Mouse (Mus musculus) midbrain, embryonic 15.5 days (tissue): ENCODE measurements around the gene Enpp3. TPM values are rescaled to one million over a fixed set of nuclear protein-coding genes. Genes with fewer than 3 reads are reported as not detected.
A peak's percentile ranks its signal among the peaks of the same experiment; 100 is the strongest.

Source experiments
- ATAC-seq: fragments of 200-750 bp; cut with Nextera tagmentation; replicated peaks from 2 replicates; pipeline ENCODE4 v1.8.0; 2017; ENCODE audit warnings: moderate TSS enrichment
- H3K27ac ChIP-seq: fragments of 300-500 bp; sonication (generic); 2 replicates; pipeline ENCODE4 v1.5.1; 2015; ENCODE audit warnings: mild to moderate bottlenecking, inconsistent platforms
- H3K27me3 ChIP-seq: fragments of 300-500 bp; sonication (generic); replicated peaks from 2 replicates; pipeline ENCODE4 v1.6.1; 2015; ENCODE audit warnings: inconsistent platforms
- H3K36me3 ChIP-seq: fragments of 300-500 bp; sonication (generic); replicated peaks from 2 replicates; pipeline ENCODE4 v1.6.1; 2015; ENCODE audit warnings: inconsistent platforms
- H3K4me1 ChIP-seq: fragments of 300-500 bp; sonication (generic); 2 replicates; pipeline ENCODE4 v1.6.1; 2015; ENCODE audit warnings: inconsistent platforms
- H3K4me2 ChIP-seq: fragments of 300-500 bp; sonication (generic); 2 replicates; pipeline ENCODE4 v1.6.1; 2015; ENCODE audit warnings: inconsistent platforms, mild to moderate bottlenecking, moderate library complexity
- H3K4me3 ChIP-seq: fragments of 300-500 bp; sonication (generic); 2 replicates; pipeline ENCODE4 v1.5.1; 2015; ENCODE audit warnings: mild to moderate bottlenecking, inconsistent platforms
- H3K9ac ChIP-seq: fragments of 300-500 bp; sonication (generic); 2 replicates; pipeline ENCODE4 v1.6.1; 2015; ENCODE audit warnings: mild to moderate bottlenecking, inconsistent platforms
- H3K9me3 ChIP-seq: fragments of 300-500 bp; sonication (generic); 2 replicates; pipeline ENCODE4 v1.6.1; 2016; ENCODE audit warnings: inconsistent platforms
- WGBS: fragments of 180-500 bp; shearing (Covaris S2); methylation state at CpG from one replicate; pipeline ENCODE4 v1.1.7; 2015; ENCODE audit warnings: mixed read lengths; 5-methylcytosine and 5-hydroxymethylcytosine counted together
- polyA plus RNA-seq: library from polyadenylated mRNA; unstranded; fragments of >200 nt; fragmentation: Nextera tagmentation; extraction: Ambion mirVana; gene quantifications from 2 replicates; pipeline ENCODE4 v1.2.1, GENCODE M21; 2015

The Enpp3 gene
- 3.7 and 4.5 TPM in 2 replicates for polyA plus RNA-seq

GRCm38 (mm10) chr10:24842676-24843075 lies at the start of gene Enpp3:
Gene Enpp3 (minus strand): TSS chr10:24842823.
- Histone ChIP-seq H3K27me3 (no peaks in the 10 kb centered on the region), H3K4me3 (no peak within 1 kb of the TSS), H3K4me1 (no peaks in the 10 kb centered on the region), H3K36me3 (no peaks in the 10 kb centered on the region), H3K9ac (no peak within 1 kb of the TSS), H3K4me2 (no peak within 1 kb of the TSS), H3K9me3 (no peaks in the 10 kb centered on the region), H3K27ac (no peak within 1 kb of the TSS)
- no peak for ATAC-seq
- 95% methylated on average over 1 of the region's 1 CpGs for WGBS

DNA sequence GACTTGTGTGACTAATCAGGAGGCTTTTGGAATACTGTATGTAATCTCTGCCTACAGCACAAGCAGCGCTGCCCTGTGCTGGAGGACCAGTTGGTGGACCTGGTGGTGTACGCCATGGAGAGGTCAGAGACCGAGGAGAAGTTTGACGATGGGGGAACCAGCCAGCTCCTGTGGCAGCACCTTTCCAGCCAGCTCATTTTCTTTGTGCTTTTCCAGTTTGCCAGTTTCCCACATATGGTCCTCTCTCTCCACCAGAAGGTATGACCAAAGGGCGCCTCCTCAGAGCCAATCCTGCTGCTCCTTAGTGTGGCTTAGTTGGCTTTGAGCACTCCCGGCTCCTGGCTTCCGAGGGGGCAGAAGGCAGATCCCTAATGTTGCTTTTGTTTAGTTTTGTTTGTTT lies 45.7 kb upstream of the Enpp3 start:
- Histone ChIP-seq H3K27me3 (no peaks in the 10 kb centered on the region), H3K36me3 (peaks cover 48% of the 10 kb centered on the region), H3K4me2 (no peak overlapping the region), H3K4me3 (no peak overlapping the region), H3K9ac (no peak overlapping the region), H3K27ac (no peak overlapping the region), H3K9me3 (no peaks in the 10 kb centered on the region), H3K4me1 (no peaks in the 10 kb centered on the region)
- no peak for ATAC-seq
- 96% methylated on average over 7 of the region's 7 CpGs for WGBS

GRCm38 (mm10) chr10:24886008-24886407 lies 43.4 kb upstream of the Enpp3 start:
- ATAC-seq: no peak
- no peaks in the 10 kb centered on the region for H3K9me3 ChIP-seq
- no peak overlapping the region for H3K9ac ChIP-seq
- H3K36me3 ChIP-seq: peaks cover 52% of the 10 kb centered on the region
- WGBS: 86% methylated on average over 9 of the region's 9 CpGs
- no peak overlapping the region for H3K4me3 ChIP-seq
- H3K27me3 ChIP-seq: no peaks in the 10 kb centered on the region
- H3K4me1 ChIP-seq: no peaks in the 10 kb centered on the region
- H3K27ac ChIP-seq: no peak overlapping the region
- no peak overlapping the region for H3K4me2 ChIP-seq

DNA sequence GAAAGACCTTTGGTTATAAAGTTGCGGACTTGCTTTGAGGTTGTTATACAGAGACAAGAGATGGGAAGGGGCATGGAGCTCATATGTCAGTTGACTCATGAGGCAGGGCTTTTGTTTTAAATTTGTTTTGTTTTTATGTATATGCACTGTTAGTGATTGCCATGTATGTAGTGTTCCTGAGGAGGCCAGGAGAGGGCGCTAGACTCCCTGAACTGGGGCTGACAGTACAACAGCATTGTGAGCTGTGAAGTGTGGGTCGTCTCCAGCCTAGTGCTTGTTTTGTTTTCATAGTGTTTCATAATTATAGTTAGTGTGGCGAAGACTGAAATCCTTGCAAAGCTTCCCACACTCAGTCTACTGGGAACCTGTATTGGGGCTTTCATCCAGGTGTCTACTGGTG lies 31.0 kb upstream of the Enpp3 start:
- H3K9ac ChIP-seq: no peak overlapping the region
- no peaks in the 10 kb centered on the region for H3K9me3 ChIP-seq
- 83% methylated on average over 4 of the region's 4 CpGs for WGBS
- peaks cover 38% of the 10 kb centered on the region for H3K36me3 ChIP-seq
- no peaks in the 10 kb centered on the region for H3K27me3 ChIP-seq
- no peak overlapping the region for H3K4me3 ChIP-seq
- no peak overlapping the region for H3K4me2 ChIP-seq
- H3K27ac ChIP-seq: no peak overlapping the region
- no peak for ATAC-seq
- peaks cover 8% of the 10 kb centered on the region for H3K4me1 ChIP-seq

DNA sequence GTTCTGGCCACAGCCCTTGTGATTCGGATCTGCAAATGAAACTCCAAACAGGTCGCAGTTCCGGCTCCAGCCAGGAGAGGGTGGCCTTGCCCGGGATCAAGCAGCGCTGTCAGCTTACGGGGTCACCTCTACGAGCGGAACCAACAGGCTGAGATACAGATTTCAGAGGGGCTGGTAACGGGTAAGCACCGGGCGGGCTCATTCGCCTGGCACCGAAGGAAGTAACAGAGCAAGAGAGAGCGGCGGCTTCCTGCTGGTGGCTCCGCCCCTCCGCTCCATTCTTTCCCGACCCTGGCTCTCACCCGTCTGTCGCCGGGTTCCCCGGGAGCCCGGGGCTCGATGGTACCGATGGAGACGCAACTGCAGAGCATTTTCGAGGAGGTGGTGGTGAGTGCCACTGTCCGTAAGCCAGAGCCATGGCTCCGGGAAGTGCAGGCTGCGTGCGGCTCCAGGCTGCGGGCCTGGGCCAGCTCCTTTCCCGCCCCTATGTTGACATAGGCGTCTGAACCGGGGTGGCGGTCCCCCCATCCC lies 27.2 kb upstream of the Enpp3 start, which contains the start of gene Med23:
TSS of gene Med23 (plus strand) at position 227 of the 531 bp plus-strand sequence.
- Histone ChIP-seq H3K9me3 (no peaks in the 10 kb centered on the region), H3K4me3 (peak within 1 kb of the TSS; percentile 57), H3K4me1 (peaks cover 8% of the 10 kb centered on the region), H3K4me2 (peak within 1 kb of the TSS; percentile 54), H3K27ac (peak within 1 kb of the TSS; percentile 57), H3K9ac (peak within 1 kb of the TSS; percentile 61), H3K36me3 (peaks cover 12% of the 10 kb centered on the region), H3K27me3 (no peaks in the 10 kb centered on the region)
- ATAC-seq: peak; percentile 100
- under 1% methylated on average over 36 of the region's 36 CpGs for WGBS

- Histone ChIP-seq H3K4me1 (no peaks in the 10 kb centered on the region), H3K4me3 (no peak overlapping the region), H3K36me3 (no peaks in the 10 kb centered on the region), H3K9me3 (no peaks in the 10 kb centered on the region), H3K4me2 (no peak overlapping the region), H3K27ac (no peak overlapping the region), H3K27me3 (no peaks in the 10 kb centered on the region), H3K9ac (no peak overlapping the region)
- no peak for ATAC-seq
- WGBS: 73% methylated on average over 6 of the region's 6 CpGs
Measured at GRCm38 (mm10) chr10:24864434-24864833, 21.8 kb upstream of the Enpp3 start.

DNA sequence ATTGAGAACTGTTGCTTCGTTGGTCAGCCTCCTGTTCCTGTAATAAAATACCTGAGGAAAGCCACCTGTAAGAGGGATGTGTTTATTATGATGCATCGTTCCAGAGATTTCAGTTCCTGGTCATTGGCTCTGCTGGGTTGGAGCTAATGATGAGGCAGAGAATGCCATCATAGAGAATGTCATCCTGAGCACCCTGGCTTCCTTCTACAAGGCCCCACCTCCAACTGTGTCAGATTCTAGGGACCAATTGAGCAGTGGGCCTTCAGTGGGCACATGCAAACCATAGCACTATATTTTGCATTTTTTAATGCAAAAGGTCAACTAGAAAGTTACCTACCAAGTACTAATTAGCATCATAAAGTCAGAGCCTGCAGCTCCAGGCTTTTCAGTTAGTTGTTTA lies 20.5 kb upstream of the Enpp3 start:
- Histone ChIP-seq H3K27me3 (no peaks in the 10 kb centered on the region), H3K9ac (no peak overlapping the region), H3K4me2 (no peak overlapping the region), H3K36me3 (no peaks in the 10 kb centered on the region), H3K4me1 (no peaks in the 10 kb centered on the region), H3K9me3 (no peaks in the 10 kb centered on the region), H3K4me3 (no peak overlapping the region), H3K27ac (no peak overlapping the region)
- WGBS: 74% methylated on average over 2 of the region's 2 CpGs
- ATAC-seq: no peak

DNA sequence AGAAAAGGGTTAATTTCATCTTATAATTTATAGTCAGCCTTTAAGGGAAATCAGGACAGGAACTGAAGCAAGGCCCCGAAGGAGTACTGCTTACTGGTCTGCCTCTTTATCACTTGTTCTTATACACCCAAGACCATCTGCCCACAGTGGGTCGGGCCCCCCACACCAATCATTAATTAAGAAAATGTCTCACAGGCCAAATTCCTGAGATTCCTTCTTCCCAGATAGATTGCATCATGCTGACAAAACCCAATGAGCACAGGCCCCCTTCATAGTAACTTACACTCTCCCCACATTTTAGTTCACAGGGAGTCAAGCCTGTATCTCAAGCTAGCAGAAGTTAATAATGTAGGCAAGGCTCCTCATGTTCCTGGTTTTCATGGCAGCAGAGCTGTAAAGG lies 625 bp downstream of the Enpp3 start:
- no peaks in the 10 kb centered on the region for H3K4me1 ChIP-seq
- no peaks in the 10 kb centered on the region for H3K27me3 ChIP-seq
- H3K9me3 ChIP-seq: no peaks in the 10 kb centered on the region
- 71% methylated on average over 2 of the region's 2 CpGs for WGBS
- H3K27ac ChIP-seq: no peak overlapping the region
- no peaks in the 10 kb centered on the region for H3K36me3 ChIP-seq
- no peak for ATAC-seq
- H3K9ac ChIP-seq: no peak overlapping the region
- no peak overlapping the region for H3K4me2 ChIP-seq
- H3K4me3 ChIP-seq: no peak overlapping the region

DNA sequence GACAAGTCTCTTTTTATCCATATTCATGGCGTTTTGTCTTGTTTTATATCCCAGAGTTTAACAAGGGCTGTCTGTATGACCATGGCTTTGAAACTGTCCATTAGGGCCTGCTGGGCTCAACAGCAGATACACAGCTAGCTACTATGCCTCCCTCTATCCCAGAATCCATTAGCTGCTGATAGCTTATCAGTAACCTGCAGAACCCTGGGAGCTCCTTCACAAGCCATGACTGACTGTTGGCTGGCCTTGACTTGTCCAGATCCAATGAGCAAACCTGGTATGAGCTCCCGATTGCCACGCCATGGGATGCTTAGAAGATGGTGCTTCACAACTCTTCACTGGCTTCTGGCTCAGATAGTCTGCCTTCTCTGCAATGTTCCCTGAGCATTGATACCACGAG lies 1.8 kb downstream of the Enpp3 start:
- ATAC-seq: no peak
- Histone ChIP-seq H3K4me1 (peaks cover 8% of the 10 kb centered on the region), H3K9ac (no peak overlapping the region), H3K27ac (no peak overlapping the region), H3K4me3 (no peak overlapping the region), H3K36me3 (no peaks in the 10 kb centered on the region), H3K9me3 (no peaks in the 10 kb centered on the region), H3K27me3 (no peaks in the 10 kb centered on the region), H3K4me2 (no peak overlapping the region)
- 94% methylated on average over 4 of the region's 4 CpGs for WGBS

- peak overlapping the region; percentile 59 for H3K4me2 ChIP-seq
- H3K27ac ChIP-seq: no peak overlapping the region
- no peaks in the 10 kb centered on the region for H3K36me3 ChIP-seq
- no peak overlapping the region for H3K9ac ChIP-seq
- peak overlapping the region; percentile 32 for H3K4me3 ChIP-seq
- ATAC-seq: peak; percentile 46; the same call in 1 of the 2 replicates
- 53% methylated on average over 4 of the region's 4 CpGs for WGBS
- no peaks in the 10 kb centered on the region for H3K9me3 ChIP-seq
- no peaks in the 10 kb centered on the region for H3K27me3 ChIP-seq
- H3K4me1 ChIP-seq: peaks cover 20% of the 10 kb centered on the region
Measured at GRCm38 (mm10) chr10:24836366-24837038, 6.1 kb downstream of the Enpp3 start.

- Histone ChIP-seq H3K4me1 (peaks cover 20% of the 10 kb centered on the region), H3K9me3 (no peaks in the 10 kb centered on the region), H3K4me2 (peak overlapping the region; percentile 59), H3K9ac (peak overlapping the region; percentile 27; the same call in 1 of the 2 replicates), H3K27ac (peak overlapping the region; percentile 27; the same call in 1 of the 2 replicates), H3K4me3 (peak overlapping the region; percentile 32), H3K27me3 (no peaks in the 10 kb centered on the region), H3K36me3 (no peaks in the 10 kb centered on the region)
- peak; percentile 82 for ATAC-seq
- 8% methylated on average over 12 of the region's 12 CpGs for WGBS
Measured at GRCm38 (mm10) chr10:24835702-24836342, 6.8 kb downstream of the Enpp3 start.

DNA sequence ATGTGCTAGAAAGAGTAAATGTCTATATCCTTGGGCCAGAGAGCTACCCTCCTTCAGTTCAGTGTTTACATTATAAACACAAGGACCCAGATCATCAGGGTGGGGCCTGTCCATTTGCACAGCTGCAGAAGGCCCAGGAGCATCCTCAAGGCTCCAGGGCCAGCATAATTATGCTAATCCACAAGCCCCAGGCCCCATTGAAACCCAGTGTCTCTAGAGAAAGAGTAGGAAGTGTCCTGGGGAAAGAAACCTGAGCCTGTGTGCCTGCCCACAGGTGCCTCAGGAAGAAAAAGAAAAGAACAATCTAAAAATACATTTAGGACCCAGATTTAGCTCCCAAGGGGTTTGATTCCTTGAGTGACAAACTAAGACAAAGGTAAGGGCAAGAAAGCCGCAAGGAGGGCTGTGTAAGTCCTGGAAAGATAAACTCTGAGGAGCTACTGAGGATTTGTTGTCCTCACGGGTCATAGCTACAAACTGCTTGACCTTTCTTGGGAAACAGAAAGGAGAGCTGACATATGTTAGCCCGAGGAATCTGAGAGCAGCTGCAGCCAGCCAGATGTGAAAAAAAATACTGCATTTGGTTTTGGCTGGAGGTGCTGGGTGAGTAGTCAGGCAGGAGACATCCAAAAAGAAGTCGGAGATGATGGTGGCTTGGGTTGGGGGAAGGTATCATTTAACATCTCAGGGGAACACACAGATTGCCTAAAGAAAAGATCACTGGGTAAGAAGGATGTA lies 7.8 kb downstream of the Enpp3 start:
- peaks cover 20% of the 10 kb centered on the region for H3K4me1 ChIP-seq
- H3K4me2 ChIP-seq: peak overlapping the region; percentile 59
- H3K36me3 ChIP-seq: no peaks in the 10 kb centered on the region
- ATAC-seq: no peak
- WGBS: 5% methylated on average over 4 of the region's 4 CpGs
- H3K27me3 ChIP-seq: no peaks in the 10 kb centered on the region
- H3K27ac ChIP-seq: no peak overlapping the region
- no peak overlapping the region for H3K9ac ChIP-seq
- peak overlapping the region; percentile 32; the same call in 1 of the 2 replicates for H3K4me3 ChIP-seq
- H3K9me3 ChIP-seq: no peaks in the 10 kb centered on the region
